Mouse (Mus musculus) forebrain, embryonic 11.5 days (tissue): ENCODE results near the gene Gfod1. TPM values are rescaled to one million over a fixed set of nuclear protein-coding genes. Genes with fewer than 3 reads are reported as not detected.

Source experiments
- ATAC-seq: fragments of 200-750 bp; cut with Nextera tagmentation; replicated peaks from 2 replicates; pipeline ENCODE4 v1.8.0; 2017; ENCODE audit warnings: moderate TSS enrichment; ENCODE audit not compliant: low FRiP score
- DNase-seq: peaks from one replicate; pipeline ENCODE4 v3.0.0-alpha.2; 2017; ENCODE audit warnings: low spot score
- H3K27ac ChIP-seq: fragments of 300-500 bp; sonication (generic); 2 replicates; pipeline ENCODE4 v1.5.1; 2014; ENCODE audit warnings: low read depth, low read length
- H3K27me3 ChIP-seq: fragments of 300-500 bp; sonication (generic); 2 replicates; pipeline ENCODE4 v1.6.1; 2014; ENCODE audit warnings: mild to moderate bottlenecking, low read length, mixed read lengths; ENCODE audit not compliant: control insufficient read depth, insufficient read depth
- H3K36me3 ChIP-seq: fragments of 300-500 bp; sonication (generic); 2 replicates; pipeline ENCODE4 v1.6.1; 2014; ENCODE audit warnings: mild to moderate bottlenecking, low read length, moderate library complexity, mixed read lengths; ENCODE audit not compliant: control insufficient read depth, insufficient read depth
- H3K4me1 ChIP-seq: fragments of 300-500 bp; sonication (generic); replicated peaks from 2 replicates; pipeline ENCODE4 v1.6.1; 2014; ENCODE audit warnings: low read length, mixed read lengths; ENCODE audit not compliant: control insufficient read depth, insufficient read depth
- H3K4me2 ChIP-seq: fragments of 300-500 bp; sonication (generic); 2 replicates; pipeline ENCODE4 v1.6.1; 2014; ENCODE audit warnings: low read depth, mild to moderate bottlenecking, low read length, moderate library complexity, mixed read lengths; ENCODE audit not compliant: severe bottlenecking
- H3K4me3 ChIP-seq: fragments of 300-500 bp; sonication (generic); 2 replicates; pipeline ENCODE4 v1.5.1; 2014; ENCODE audit warnings: low read depth, low read length
- H3K9ac ChIP-seq: fragments of 300-500 bp; sonication (generic); 2 replicates; pipeline ENCODE4 v1.6.1; 2014; ENCODE audit warnings: low read length
- H3K9me3 ChIP-seq: fragments of 300-500 bp; sonication (generic); 2 replicates; pipeline ENCODE4 v1.6.1; 2016; ENCODE audit warnings: low read length, mixed read lengths; ENCODE audit not compliant: control insufficient read depth
- WGBS: fragments of 180-500 bp; shearing (Covaris S2); extraction: QIAGEN DNeasy Blood & Tissue Kit; methylation state at CpG from one replicate; pipeline ENCODE4 v1.1.7; 2014; 5-methylcytosine and 5-hydroxymethylcytosine counted together
- polyA plus RNA-seq: library from polyadenylated mRNA; unstranded; fragments of >200 nt; fragmentation: Nextera tagmentation; extraction: Ambion mirVana; gene quantifications from 2 replicates; pipeline ENCODE4 v1.2.1, GENCODE M21; 2014

Gfod1 gene
- polyA plus RNA-seq, 1 experiment from 2014 or later: 0.39 TPM

DNA sequence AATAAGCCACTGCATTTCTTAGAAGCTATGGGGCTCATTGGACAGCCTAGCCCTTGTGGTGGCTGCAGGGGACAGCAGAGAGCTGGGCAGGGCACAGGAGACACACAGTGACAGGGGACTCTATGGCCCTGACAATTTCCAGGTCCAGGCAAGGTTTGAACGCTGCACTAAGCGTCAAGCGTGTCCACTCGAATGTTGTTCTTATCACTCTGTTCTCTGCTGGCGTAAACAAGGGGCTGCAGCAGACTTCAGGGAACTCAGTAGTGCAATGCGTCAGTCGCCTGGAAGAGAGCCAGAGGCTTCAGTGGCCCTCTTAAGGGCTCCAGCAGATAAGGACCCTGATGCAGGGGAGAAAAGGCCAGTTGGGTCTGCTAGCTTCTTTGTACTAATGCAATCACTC, 108.0 kb downstream of the Gfod1 start:
- ATAC-seq (no peak), DNase-seq (no peak)
- Histone ChIP-seq H3K27ac (no peak overlapping the region), H3K4me2 (no peak overlapping the region), H3K9me3 (no peaks in the 10 kb centered on the region), H3K4me3 (no peak overlapping the region), H3K27me3 (no peaks in the 10 kb centered on the region; the same call in 1 of the 2 replicates), H3K4me1 (no peaks in the 10 kb centered on the region; the same call in 1 of the 2 replicates), H3K36me3 (no peaks in the 10 kb centered on the region), H3K9ac (no peak overlapping the region)
- WGBS: 92% methylated on average over 7 of the region's 7 CpGs

DNA sequence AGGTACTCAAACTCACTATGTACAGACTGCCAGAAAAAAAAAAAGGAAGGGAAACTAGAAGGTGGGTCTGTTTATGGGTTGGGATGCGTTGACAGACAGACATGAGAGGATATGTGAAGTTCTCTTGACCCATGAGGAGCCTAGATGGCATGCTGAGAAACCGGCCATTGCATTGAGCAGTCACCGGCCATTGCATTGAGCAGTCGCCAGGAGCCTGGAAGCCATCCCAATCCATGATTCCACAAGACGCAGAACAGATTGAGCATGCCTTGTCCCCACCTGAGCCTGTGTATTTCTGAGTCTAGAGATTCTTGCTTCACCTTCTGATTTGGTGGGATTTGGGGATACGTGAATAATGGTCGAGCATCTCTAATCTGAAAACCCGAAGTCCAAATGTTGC, 110.0 kb downstream of the Gfod1 start:
- no peak overlapping the region for H3K9ac ChIP-seq
- H3K27ac ChIP-seq: no peak overlapping the region
- H3K4me3 ChIP-seq: no peak overlapping the region
- no peaks in the 10 kb centered on the region for H3K4me1 ChIP-seq
- 94% methylated on average over 8 of the region's 8 CpGs for WGBS
- ATAC-seq (no peak), DNase-seq (no peak)
- H3K9me3 ChIP-seq: no peaks in the 10 kb centered on the region
- H3K36me3 ChIP-seq: no peaks in the 10 kb centered on the region
- no peak overlapping the region for H3K4me2 ChIP-seq
- no peaks in the 10 kb centered on the region for H3K27me3 ChIP-seq

GRCm38 (mm10) chr13:43193266-43193665, 110.7 kb downstream of the Gfod1 start:
- Histone ChIP-seq H3K4me3 (no peak overlapping the region), H3K36me3 (no peaks in the 10 kb centered on the region), H3K4me1 (no peaks in the 10 kb centered on the region), H3K9me3 (no peaks in the 10 kb centered on the region), H3K27ac (no peak overlapping the region), H3K9ac (no peak overlapping the region), H3K4me2 (no peak overlapping the region), H3K27me3 (no peaks in the 10 kb centered on the region)
- DNase-seq (no peak), ATAC-seq (no peak)
- WGBS: 72% methylated on average over 7 of the region's 7 CpGs

DNA sequence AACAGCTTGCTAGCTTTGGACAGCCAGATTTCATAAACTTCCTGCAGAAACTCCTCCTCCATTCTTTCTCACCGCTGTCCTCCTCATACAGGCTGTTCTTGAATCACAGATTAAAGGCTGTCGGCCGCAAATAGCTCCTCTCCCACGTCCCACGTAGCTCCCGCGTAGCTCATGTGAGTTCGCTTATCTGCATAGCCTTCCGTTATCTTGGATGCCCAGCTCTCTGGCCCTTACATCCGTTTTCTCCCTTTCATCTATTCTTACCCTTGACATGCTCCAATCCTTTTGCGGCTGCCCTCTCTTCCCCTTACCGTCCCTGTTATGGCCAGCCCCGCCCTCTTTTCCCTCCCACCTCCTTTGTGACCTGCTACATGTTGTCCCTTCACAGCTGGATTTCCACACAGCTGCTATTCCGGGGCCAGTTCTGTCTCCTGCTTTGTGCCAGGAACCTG, 112.2 kb downstream of the Gfod1 start:
- WGBS: 24% methylated on average over 14 of the region's 14 CpGs

GRCm38 (mm10) chr13:43191290-43191689, 112.7 kb downstream of the Gfod1 start:
- no peaks in the 10 kb centered on the region for H3K27me3 ChIP-seq
- no peak overlapping the region for H3K9ac ChIP-seq
- no peak for DNase-seq
- H3K27ac ChIP-seq: no peak overlapping the region
- H3K4me1 ChIP-seq: no peaks in the 10 kb centered on the region
- WGBS: 26% methylated on average over 2 of the region's 2 CpGs
- H3K9me3 ChIP-seq: no peaks in the 10 kb centered on the region
- no peaks in the 10 kb centered on the region for H3K36me3 ChIP-seq
- ATAC-seq: no peak
- H3K4me2 ChIP-seq: no peak overlapping the region; the same call in 1 of the 2 replicates
- no peak overlapping the region for H3K4me3 ChIP-seq

More for the DNA sequence above, 112.2 kb downstream of the Gfod1 start:
- no peak overlapping the region for H3K4me3 ChIP-seq
- H3K4me1 ChIP-seq: no peaks in the 10 kb centered on the region
- H3K9ac ChIP-seq: no peak overlapping the region; the same call in 1 of the 2 replicates
- ATAC-seq: no peak
- no peaks in the 10 kb centered on the region for H3K36me3 ChIP-seq
- H3K9me3 ChIP-seq: no peaks in the 10 kb centered on the region
- H3K27me3 ChIP-seq: no peaks in the 10 kb centered on the region
- DNase-seq: no peak
- H3K27ac ChIP-seq: no peak overlapping the region
- H3K4me2 ChIP-seq: peak overlapping the region; percentile 28; the same call in 1 of the 2 replicates

GRCm38 (mm10) chr13:43187736-43188135, 116.2 kb downstream of the Gfod1 start:
- Histone ChIP-seq H3K36me3 (no peaks in the 10 kb centered on the region), H3K4me2 (no peak overlapping the region), H3K27ac (no peak overlapping the region), H3K4me1 (no peaks in the 10 kb centered on the region), H3K4me3 (no peak overlapping the region), H3K9ac (no peak overlapping the region), H3K27me3 (no peaks in the 10 kb centered on the region), H3K9me3 (no peaks in the 10 kb centered on the region)
- DNase-seq (no peak), ATAC-seq (no peak)
- 93% methylated on average over 4 of the region's 4 CpGs for WGBS

DNA sequence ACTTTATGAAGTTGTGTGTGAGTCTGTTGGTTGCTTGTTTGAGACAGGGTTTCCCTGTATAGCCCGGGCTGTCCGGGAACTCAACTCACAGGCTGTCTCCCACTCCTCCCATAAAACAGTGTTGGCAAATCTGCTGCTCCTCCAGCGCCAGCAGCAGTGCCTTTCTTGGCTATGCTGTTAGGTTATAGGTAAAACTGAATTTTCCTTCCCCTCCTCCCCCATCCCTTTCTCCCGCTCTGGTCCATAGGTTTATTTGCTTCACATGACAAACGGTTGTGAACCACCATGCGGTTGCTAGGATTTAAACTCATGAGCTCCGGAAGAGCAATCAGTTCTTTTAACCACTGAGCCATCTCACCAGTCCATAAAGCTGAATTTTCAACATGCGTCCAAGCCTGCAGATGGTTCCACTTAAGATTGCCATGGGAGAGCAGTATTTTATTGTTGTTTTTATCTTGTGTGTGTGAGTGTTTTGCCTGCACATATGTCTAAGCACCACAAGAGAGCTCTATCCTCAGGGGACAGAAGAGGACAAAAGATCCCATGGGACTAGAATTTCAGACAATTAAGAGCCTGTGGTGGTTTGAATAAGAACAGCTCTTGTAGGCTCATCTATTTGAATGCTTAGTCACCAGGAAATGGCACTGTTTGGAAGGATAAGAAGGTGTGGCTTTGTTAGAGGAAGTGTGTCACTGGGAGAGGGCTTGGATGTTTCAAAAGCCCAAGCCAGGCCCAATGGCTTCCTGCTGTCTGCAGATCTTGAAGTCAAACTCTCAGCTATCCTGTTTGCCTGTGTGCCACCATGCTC, 120.5 kb downstream of the Gfod1 start:
- no peaks in the 10 kb centered on the region for H3K36me3 ChIP-seq
- WGBS: 53% methylated on average over 8 of the region's 8 CpGs
- peak overlapping the region; percentile 0; the same call in 1 of the 2 replicates for H3K27ac ChIP-seq
- H3K9me3 ChIP-seq: no peaks in the 10 kb centered on the region
- H3K4me2 ChIP-seq: peak overlapping the region; percentile 42; the same call in 1 of the 2 replicates
- 0 out of 2 replicates have a peak, but pooled peaks have one; percentile 46 for ATAC-seq
- H3K9ac ChIP-seq: peak overlapping the region; percentile 20; the same call in 1 of the 2 replicates
- H3K27me3 ChIP-seq: no peaks in the 10 kb centered on the region
- no peak for DNase-seq
- peak overlapping the region; percentile 13; the same call in 1 of the 2 replicates for H3K4me3 ChIP-seq
- peaks cover 6% of the 10 kb centered on the region; the same call in 1 of the 2 replicates for H3K4me1 ChIP-seq

DNA sequence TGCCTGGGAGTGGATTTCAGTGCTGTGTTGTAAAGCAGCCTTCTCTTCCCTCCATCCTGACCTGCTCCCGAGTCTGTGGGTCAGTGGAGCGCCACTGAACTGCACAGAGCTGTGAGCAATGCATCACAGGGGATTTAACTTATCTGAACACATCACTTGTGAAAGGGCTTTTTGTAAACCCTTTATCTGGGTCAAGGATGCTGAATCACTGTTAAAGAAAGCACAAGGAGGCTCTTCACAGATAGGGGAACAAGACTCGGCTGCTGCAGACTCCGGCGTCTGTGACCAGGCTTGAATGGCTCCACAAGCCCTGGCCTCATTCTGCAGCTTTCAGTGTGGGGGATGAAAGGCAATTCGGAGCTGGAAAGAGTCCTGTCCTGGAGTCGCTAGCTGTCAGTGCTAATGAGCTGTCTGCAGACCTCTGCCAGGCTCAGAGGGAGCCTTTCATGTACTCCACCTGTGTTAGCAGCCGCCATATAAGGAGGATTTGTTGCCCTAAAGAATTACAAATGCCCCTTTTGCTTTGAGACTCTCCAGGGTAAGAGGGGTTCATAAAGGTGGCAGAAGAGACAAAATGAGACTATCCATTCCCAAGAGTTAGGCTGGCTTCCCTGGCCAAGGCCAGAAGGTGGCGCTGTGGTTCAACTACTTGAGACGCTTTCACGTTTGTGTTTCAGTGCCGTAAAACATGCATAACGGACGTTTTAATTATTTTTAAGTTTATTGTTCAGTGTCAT, 121.3 kb downstream of the Gfod1 start:
- WGBS: 16% methylated on average over 14 of the region's 14 CpGs
- peak overlapping the region; percentile 42; the same call in 1 of the 2 replicates for H3K4me2 ChIP-seq
- ATAC-seq: peak; percentile 64
- H3K27me3 ChIP-seq: no peaks in the 10 kb centered on the region
- H3K4me3 ChIP-seq: peak overlapping the region; percentile 13; the same call in 1 of the 2 replicates
- peak overlapping the region; percentile 34; the same call in 1 of the 2 replicates for H3K27ac ChIP-seq
- peak overlapping the region; percentile 37; the same call in 1 of the 2 replicates for H3K9ac ChIP-seq
- no peaks in the 10 kb centered on the region for H3K36me3 ChIP-seq
- H3K4me1 ChIP-seq: peaks cover 6% of the 10 kb centered on the region; the same call in 1 of the 2 replicates
- H3K9me3 ChIP-seq: no peaks in the 10 kb centered on the region
- peak; percentile 92 for DNase-seq
